Mouse (Mus musculus) fibroblast of lung, adult 2 months (primary cell): ENCODE measurements around the gene Plac1.

Experiments used
- DNase-seq: peaks from one replicate; pipeline ENCODE4 v3.0.0-alpha.2; 2011; ENCODE audit warnings: low read depth

Gene Plac1

GRCm38 (mm10) chrX:53197681-53198080 is 42.2 kb downstream of the Plac1 start:
- DNase-seq, result no peak

- no peak for DNase-seq
Observed at GRCm38 (mm10) chrX:53196392-53196791, 43.5 kb downstream of the Plac1 start.

- no peak for DNase-seq
Observed at GRCm38 (mm10) chrX:53188692-53189091, 51.2 kb downstream of the Plac1 start.

GRCm38 (mm10) chrX:53179801-53180200 is 60.1 kb downstream of the Plac1 start:
- no peak for DNase-seq

- no peak for DNase-seq
Observed at GRCm38 (mm10) chrX:53176296-53176695, 63.6 kb downstream of the Plac1 start.

- DNase-seq, result no peak
Observed at GRCm38 (mm10) chrX:53168623-53169022, 71.3 kb downstream of the Plac1 start.

- DNase-seq, result no peak
Observed at GRCm38 (mm10) chrX:53166901-53167525, 72.9 kb downstream of the Plac1 start.

GRCm38 (mm10) chrX:53166251-53166900 is 73.5 kb downstream of the Plac1 start:
- DNase-seq, result no peak

GRCm38 (mm10) chrX:53162589-53162988 is 77.3 kb downstream of the Plac1 start:
- DNase-seq, result no peak

GRCm38 (mm10) chrX:53161583-53161982 is 78.3 kb downstream of the Plac1 start:
- no peak for DNase-seq

- DNase-seq, result peak; percentile 35
Observed at GRCm38 (mm10) chrX:53161115-53161514, 78.8 kb downstream of the Plac1 start.

- no peak for DNase-seq
Observed at GRCm38 (mm10) chrX:53148039-53148438, 91.9 kb downstream of the Plac1 start.

GRCm38 (mm10) chrX:53146389-53146917 is 93.5 kb downstream of the Plac1 start:
- DNase-seq, result no peak

GRCm38 (mm10) chrX:53139641-53140040 is 100.3 kb downstream of the Plac1 start:
- no peak for DNase-seq

GRCm38 (mm10) chrX:53137066-53137465 is 102.8 kb downstream of the Plac1 start:
- DNase-seq, result no peak

- DNase-seq, result no peak
Observed at GRCm38 (mm10) chrX:53129501-53129900, 110.4 kb downstream of the Plac1 start.

GRCm38 (mm10) chrX:53126492-53127033 is 113.3 kb downstream of the Plac1 start:
- DNase-seq, result no peak

GRCm38 (mm10) chrX:53125838-53126467 is 114.0 kb downstream of the Plac1 start:
- no peak for DNase-seq

GRCm38 (mm10) chrX:53123562-53123961 is 116.3 kb downstream of the Plac1 start:
- no peak for DNase-seq

- no peak for DNase-seq
Observed at GRCm38 (mm10) chrX:53118631-53119030, 121.3 kb downstream of the Plac1 start.

- no peak for DNase-seq
Observed at GRCm38 (mm10) chrX:53118019-53118418, 121.9 kb downstream of the Plac1 start.

GRCm38 (mm10) chrX:53114994-53115393 is 124.9 kb downstream of the Plac1 start:
- DNase-seq, result no peak

GRCm38 (mm10) chrX:53110142-53110541 is 129.8 kb downstream of the Plac1 start:
- no peak for DNase-seq
